Mouse (Mus musculus): ENCODE results near the gene Unk. TPM values are rescaled to one million over a fixed set of nuclear protein-coding genes. Genes with fewer than 3 reads are reported as not detected.
A peak's percentile ranks its signal among the peaks of the same experiment; 100 is the strongest.
"Not testable (repeated sequence)": the region's sequence is repeated elsewhere in the genome, so short reads cannot be mapped to it uniquely, and the experiment has no call there.

The Unk gene
- polyA plus RNA-seq, 1 experiment from 2014 or later = 49.4 TPM

DNA sequence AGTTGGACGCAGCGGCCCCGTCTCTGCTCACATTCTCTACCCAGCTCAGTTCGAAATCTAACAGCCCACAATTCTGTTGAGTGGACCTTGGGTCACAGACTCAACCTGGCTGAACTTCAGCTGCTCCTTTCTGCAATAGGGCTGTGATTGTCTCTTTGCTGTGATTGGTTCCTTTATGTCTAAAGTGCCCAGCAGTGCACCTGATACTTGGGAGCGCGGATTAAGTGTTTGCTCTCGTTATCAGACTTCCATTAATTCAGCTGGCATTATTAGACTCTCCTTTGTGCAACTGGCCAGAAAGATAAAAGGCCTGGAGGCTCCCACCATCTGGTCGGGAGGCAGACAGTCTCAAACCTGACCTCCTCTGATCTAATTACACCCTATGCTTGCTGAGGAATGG lies 15.3 kb upstream of the Unk start:
- H3K4me1 ChIP-seq = peaks cover 47% of the 10 kb centered on the region
- peaks cover 13% of the 10 kb centered on the region for H3K36me3 ChIP-seq (replicated peaks)
- H3K27ac ChIP-seq (replicated peaks) = no peak overlapping the region
- H3K27me3 ChIP-seq (replicated peaks; ENCODE audit: low read depth, poor library complexity, severe bottlenecking) = no peaks in the 10 kb centered on the region
- no peak overlapping the region for H3K4me3 ChIP-seq
- 68% methylated on average over 8 of the region's 8 CpGs for WGBS
- H3K9me3 ChIP-seq = no peaks in the 10 kb centered on the region
- DNase-seq (ENCODE audit: low spot score) = no peak

DNA sequence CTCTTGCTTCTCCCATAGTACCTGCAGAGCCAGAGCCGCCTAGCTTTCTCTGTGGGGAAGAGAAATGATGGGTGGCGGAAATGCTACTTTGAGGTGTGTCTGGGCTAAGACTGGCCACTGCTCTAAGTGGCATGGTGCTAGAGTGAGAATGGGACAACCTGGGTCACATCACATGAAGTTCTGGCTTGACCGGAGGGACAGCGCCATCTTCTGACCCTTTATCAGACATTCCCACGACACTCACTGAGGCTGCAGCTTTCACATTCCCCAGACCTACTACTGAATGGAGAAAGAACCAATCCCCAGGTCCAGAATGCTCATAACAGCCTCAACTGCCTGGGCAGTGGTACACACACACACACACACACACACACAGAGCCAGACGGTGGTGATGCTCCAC lies 12.0 kb upstream of the Unk start:
- peaks cover 19% of the 10 kb centered on the region for H3K36me3 ChIP-seq (replicated peaks)
- no peaks in the 10 kb centered on the region for H3K9me3 ChIP-seq
- no peak overlapping the region for H3K27ac ChIP-seq (replicated peaks)
- H3K4me3 ChIP-seq = no peak overlapping the region
- peak; percentile 48 for DNase-seq (ENCODE audit: low spot score)
- H3K4me1 ChIP-seq = peaks cover 23% of the 10 kb centered on the region
- 23% methylated on average over 6 of the region's 6 CpGs for WGBS
- H3K27me3 ChIP-seq (replicated peaks; ENCODE audit: low read depth, poor library complexity, severe bottlenecking) = no peaks in the 10 kb centered on the region

DNA sequence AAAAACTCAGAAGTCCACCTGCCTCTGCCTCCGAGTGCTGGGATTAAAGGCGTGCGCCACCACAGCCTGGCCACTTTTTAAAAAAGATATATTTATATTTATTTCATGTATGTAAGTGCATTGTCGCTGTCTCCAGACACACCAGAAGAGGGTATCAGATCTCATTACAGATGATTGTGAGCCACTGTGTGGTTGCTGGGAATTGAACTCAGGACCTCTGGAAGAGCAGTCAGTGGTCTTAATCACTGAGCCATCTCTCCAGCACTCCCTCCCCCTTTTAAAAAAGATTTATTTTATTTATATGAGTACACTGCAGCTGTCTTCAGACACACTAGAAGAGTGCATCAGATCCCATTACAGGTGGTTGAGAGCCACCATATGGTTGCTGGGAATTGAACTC lies 11.3 kb upstream of the Unk start:
- H3K27ac ChIP-seq (replicated peaks); DNase-seq (ENCODE audit: low spot score); H3K9me3 ChIP-seq; H3K4me3 ChIP-seq; H3K27me3 ChIP-seq (replicated peaks; ENCODE audit: low read depth, poor library complexity, severe bottlenecking): not testable (repeated sequence)
- H3K4me1 ChIP-seq = peaks cover 22% of the 10 kb centered on the region
- peaks cover 26% of the 10 kb centered on the region for H3K36me3 ChIP-seq (replicated peaks)
- 93% methylated on average over 4 of the region's 4 CpGs for WGBS

DNA sequence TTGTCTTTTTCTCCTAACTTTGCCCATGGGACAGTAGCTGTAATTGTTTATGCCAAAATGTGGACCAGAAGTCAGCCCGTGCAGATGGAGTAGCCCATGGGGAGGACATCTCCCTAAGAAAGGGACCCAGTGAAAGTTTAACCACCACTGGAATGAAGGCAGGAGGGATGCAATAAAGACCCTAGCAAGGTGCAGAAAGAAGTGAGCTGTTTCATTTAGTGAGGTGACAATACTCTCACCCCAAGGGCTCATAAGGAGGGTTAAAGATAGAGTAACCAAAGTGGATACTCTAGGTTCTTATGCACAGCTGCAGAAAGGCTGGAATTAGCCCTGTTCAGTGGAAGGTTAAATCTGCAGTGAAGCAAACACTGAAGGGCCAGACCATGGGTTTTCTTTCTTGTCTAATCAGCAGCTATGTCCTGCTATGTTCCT lies 10.7 kb upstream of the Unk start:
- Histone ChIP-seq H3K27ac (replicated peaks) (no peak overlapping the region), H3K27me3 (replicated peaks; ENCODE audit: low read depth, poor library complexity, severe bottlenecking) (no peaks in the 10 kb centered on the region), H3K36me3 (replicated peaks) (peaks cover 26% of the 10 kb centered on the region), H3K9me3 (no peaks in the 10 kb centered on the region), H3K4me3 (no peak overlapping the region), H3K4me1 (peaks cover 22% of the 10 kb centered on the region)
- DNase-seq (ENCODE audit: low spot score) = no peak
- WGBS = 67% methylated on average over 1 of the region's 1 CpGs

DNA sequence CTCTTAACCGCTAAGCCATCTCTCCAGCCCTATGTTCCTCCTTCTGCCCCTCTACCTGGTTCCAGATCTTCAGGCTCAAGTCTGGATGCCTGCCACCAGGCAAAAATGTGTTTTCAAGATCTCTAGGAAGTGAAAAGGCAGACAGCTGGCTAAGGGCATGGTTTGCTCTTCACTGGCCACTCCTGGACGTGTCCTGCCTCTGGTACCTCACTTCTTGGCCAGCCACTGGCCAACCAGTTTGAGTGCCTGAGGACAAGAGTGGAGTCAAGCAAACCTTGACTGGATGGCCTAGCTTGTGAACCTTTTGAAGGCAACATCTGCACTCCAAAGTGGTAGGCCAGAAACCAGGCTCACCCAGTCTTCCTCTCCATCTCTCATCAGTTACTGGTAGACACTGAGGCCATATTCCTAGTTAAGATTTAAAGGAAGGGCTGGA lies 10.1 kb upstream of the Unk start:
- peak; percentile 44 for DNase-seq (ENCODE audit: low spot score)

DNA sequence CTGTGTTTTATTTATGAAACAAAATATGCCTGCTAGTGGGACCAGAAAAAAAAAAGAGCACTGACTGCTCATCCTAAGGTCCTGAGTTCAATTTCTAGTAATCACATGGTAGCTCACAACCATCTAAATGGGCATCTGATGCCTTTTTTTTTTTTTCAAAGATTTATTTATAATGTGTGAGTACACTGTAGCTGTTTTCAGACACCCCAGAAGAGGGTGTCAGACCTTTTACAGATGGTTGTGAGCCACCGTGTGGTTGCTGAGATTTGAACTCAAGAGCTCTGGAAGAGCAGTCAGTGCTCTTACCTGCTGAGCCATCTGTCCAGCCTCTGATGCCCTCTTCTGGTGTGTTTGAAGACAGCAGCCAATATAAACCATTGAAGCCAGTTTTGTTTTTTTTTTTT lies 9.6 kb upstream of the Unk start:
- WGBS = 59% methylated on average over 1 of the region's 1 CpGs
- H3K4me1 ChIP-seq = peaks cover 14% of the 10 kb centered on the region
- H3K27me3 ChIP-seq (replicated peaks; ENCODE audit: low read depth, poor library complexity, severe bottlenecking) = no peaks in the 10 kb centered on the region
- H3K4me3 ChIP-seq = no peak overlapping the region
- H3K27ac ChIP-seq (replicated peaks) = no peak overlapping the region
- no peak for DNase-seq (ENCODE audit: low spot score)
- H3K36me3 ChIP-seq (replicated peaks) = peaks cover 26% of the 10 kb centered on the region
- no peaks in the 10 kb centered on the region for H3K9me3 ChIP-seq

More for the DNA sequence above, 10.1 kb upstream of the Unk start:
- Histone ChIP-seq H3K9me3 (no peaks in the 10 kb centered on the region), H3K27ac (replicated peaks) (no peak overlapping the region), H3K27me3 (replicated peaks; ENCODE audit: low read depth, poor library complexity, severe bottlenecking) (no peaks in the 10 kb centered on the region), H3K4me3 (no peak overlapping the region), H3K36me3 (replicated peaks) (peaks cover 26% of the 10 kb centered on the region), H3K4me1 (peaks cover 16% of the 10 kb centered on the region)
- WGBS = 81% methylated on average over 2 of the region's 2 CpGs

DNA sequence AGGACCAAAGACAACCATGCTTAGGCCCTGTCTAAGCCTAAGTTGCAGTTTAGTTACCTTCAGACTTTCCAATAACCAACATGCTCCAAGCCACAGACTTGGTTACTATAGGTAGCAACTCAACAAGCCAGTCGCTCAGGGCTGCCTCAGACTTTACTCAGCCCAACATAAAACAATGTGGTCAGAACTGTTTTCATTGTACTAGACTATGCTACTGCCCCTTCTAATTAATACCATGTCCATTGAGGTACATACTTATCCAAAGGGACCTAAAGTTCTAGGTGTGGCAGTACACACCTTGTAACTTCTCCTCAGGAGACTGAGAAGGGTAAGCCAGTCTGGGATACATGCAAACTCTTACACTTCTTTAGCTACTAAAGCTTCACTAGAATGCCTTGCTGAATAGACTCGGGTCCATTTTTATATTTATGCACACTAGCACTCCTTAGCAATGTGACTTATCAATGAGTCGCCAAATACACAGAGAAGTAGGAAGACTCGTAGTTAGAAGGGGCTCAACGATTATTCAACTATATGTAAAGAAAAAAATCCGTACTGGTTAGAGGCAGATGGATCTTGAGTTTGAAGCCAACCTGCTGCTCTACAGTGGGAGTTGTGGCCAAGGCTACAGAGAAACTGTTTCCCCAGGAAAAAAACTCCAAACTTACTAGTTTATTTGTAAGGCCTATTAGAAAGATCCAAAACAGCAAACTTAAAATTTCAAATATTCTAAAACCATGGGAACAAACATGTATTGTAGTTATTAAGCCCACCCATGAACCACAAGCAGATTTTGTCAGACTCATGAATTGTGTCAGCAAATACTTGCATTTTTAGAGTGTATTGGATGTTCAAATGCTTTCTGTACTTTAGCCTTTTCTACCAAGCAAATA lies 8.5 kb upstream of the Unk start:
- no peak for DNase-seq (ENCODE audit: low spot score)
- peak overlapping the region; percentile 97 for H3K4me3 ChIP-seq
- 84% methylated on average over 6 of the region's 6 CpGs for WGBS
- no peaks in the 10 kb centered on the region for H3K27me3 ChIP-seq (replicated peaks; ENCODE audit: low read depth, poor library complexity, severe bottlenecking)
- peaks cover 14% of the 10 kb centered on the region for H3K4me1 ChIP-seq
- H3K36me3 ChIP-seq (replicated peaks) = peaks cover 26% of the 10 kb centered on the region
- H3K27ac ChIP-seq (replicated peaks) = no peak overlapping the region
- H3K9me3 ChIP-seq = no peaks in the 10 kb centered on the region

DNA sequence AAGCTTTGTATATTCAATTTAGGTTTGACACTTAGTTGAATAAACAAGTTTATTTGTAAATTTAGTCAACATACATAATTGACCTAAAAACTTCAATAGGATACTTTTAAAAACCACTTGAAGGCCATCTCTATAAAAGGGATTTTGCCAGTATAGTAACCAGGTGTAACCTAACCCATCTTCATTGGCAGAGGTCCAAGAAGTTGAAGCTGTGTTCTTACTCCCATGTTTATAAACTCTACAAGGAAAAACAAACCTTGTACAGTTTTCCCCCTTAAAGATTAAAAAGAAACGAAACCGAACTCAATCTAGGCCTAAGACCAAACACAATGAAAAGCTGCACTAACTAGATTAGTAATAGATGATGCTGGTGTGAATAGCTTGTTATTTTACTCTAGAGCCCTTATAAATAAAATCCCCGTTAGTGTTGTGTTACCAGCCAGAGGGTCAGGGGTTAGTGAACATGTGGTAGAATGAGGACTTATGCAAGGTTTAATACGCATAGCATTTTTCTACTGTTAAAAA lies 7.8 kb upstream of the Unk start:
- DNase-seq (ENCODE audit: low spot score) = no peak
- H3K27ac ChIP-seq (replicated peaks) = no peak overlapping the region
- no peaks in the 10 kb centered on the region for H3K27me3 ChIP-seq (replicated peaks; ENCODE audit: low read depth, poor library complexity, severe bottlenecking)
- H3K4me1 ChIP-seq = peaks cover 14% of the 10 kb centered on the region
- 81% methylated on average over 4 of the region's 4 CpGs for WGBS
- H3K4me3 ChIP-seq = peak overlapping the region; percentile 97
- no peaks in the 10 kb centered on the region for H3K9me3 ChIP-seq
- H3K36me3 ChIP-seq (replicated peaks) = peaks cover 26% of the 10 kb centered on the region

DNA sequence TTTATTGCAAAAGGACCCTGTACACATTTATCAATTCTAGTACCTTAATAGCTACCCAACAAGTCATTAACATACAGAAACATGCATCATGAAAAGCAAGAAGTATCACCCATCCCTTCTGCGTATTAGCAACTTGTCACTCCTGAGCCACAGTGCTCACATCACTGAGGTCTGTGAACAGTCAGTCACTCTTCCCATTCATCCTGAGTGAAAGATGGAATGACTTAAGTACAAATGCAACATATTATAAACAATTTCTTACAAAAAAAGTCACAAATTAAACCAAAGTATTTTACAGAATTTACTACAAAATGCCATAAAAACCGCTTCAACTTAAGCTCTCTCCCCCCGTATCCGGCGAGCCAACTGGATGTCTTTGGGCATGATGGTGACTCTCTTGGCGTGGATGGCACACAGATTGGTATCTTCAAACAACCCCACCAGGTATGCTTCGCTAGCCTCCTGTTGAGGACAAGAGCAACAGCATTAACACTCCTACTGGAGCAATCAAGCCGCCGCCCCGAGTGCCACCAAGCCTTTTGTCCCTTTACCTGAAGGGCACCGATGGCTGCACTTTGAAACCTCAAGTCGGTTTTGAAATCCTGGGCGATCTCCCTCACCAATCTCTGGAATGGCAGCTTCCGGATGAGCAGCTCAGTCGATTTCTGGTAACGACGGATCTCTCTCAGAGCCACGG lies 6.9 kb upstream of the Unk start:
- 7% methylated on average over 18 of the region's 18 CpGs for WGBS
- Histone ChIP-seq H3K4me3 (peak overlapping the region; percentile 97), H3K27ac (replicated peaks) (peak overlapping the region; percentile 99), H3K36me3 (replicated peaks) (peaks cover 26% of the 10 kb centered on the region)
- not testable (repeated sequence) for H3K4me1 ChIP-seq; H3K27me3 ChIP-seq (replicated peaks; ENCODE audit: low read depth, poor library complexity, severe bottlenecking); DNase-seq (ENCODE audit: low spot score); H3K9me3 ChIP-seq

DNA sequence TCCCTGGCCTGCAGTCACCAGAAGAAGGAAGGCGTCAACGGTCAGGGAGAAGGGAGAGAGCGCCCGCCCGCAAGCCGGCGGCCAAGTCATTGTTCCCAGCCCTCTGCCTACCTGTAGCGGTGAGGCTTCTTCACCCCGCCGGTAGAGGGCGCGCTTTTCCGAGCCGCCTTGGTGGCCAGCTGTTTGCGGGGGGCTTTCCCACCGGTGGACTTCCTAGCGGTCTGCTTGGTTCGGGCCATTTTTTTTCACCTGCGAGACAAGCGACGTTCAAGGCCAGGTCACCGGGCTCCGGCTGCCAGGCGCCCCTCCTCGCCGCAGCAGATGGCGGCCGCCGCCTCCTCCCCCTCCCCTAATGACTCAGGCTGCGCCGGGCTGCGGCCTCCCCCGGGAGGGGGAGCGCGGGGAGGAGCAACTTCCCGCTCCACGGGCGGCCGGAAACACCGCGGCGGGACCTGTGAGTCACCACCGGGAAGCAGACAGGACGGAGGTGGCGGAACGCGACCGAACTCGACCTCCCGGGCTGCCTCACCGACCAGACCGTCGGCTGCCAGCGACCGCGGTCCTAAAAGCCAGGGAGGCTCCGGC lies 6.3 kb upstream of the Unk start:
- no peaks in the 10 kb centered on the region for H3K27me3 ChIP-seq (replicated peaks; ENCODE audit: low read depth, poor library complexity, severe bottlenecking)
- under 1% methylated on average over 57 of the region's 57 CpGs for WGBS
- peaks cover 7% of the 10 kb centered on the region for H3K4me1 ChIP-seq
- peaks cover 26% of the 10 kb centered on the region for H3K36me3 ChIP-seq (replicated peaks)
- no peaks in the 10 kb centered on the region for H3K9me3 ChIP-seq
- H3K4me3 ChIP-seq = peak overlapping the region; percentile 97
- H3K27ac ChIP-seq (replicated peaks) = peak overlapping the region; percentile 99
- peak; percentile 83 for DNase-seq (ENCODE audit: low spot score)

DNA sequence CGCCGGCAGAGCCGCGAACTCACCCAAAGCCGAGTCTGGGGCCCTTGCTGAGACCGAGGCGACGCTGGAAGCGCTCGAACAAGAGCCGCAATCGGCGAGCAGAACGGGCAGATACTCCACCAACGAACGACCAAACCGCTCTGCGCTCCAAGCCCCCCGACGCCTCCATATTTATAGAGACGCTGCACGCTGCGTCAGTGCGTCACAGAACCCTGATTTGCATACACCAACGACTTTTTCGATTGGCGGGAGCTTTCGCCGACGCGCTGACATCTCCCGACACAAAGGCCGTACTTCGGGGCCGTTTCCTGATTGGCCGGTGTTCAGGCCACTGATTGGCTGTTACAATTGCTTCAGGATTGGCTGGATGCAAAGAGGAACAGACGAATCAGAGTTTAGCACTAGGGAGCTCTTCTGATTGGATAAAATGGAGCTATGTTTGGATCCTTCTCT lies 5.7 kb upstream of the Unk start:
- Histone ChIP-seq H3K36me3 (replicated peaks) (peaks cover 26% of the 10 kb centered on the region), H3K9me3 (no peaks in the 10 kb centered on the region), H3K27ac (replicated peaks) (peak overlapping the region; percentile 99), H3K4me1 (peaks cover 8% of the 10 kb centered on the region), H3K4me3 (peak overlapping the region; percentile 97), H3K27me3 (replicated peaks; ENCODE audit: low read depth, poor library complexity, severe bottlenecking) (no peaks in the 10 kb centered on the region)
- under 1% methylated on average over 37 of the region's 37 CpGs for WGBS
- peak; percentile 97 for DNase-seq (ENCODE audit: low spot score)

DNA sequence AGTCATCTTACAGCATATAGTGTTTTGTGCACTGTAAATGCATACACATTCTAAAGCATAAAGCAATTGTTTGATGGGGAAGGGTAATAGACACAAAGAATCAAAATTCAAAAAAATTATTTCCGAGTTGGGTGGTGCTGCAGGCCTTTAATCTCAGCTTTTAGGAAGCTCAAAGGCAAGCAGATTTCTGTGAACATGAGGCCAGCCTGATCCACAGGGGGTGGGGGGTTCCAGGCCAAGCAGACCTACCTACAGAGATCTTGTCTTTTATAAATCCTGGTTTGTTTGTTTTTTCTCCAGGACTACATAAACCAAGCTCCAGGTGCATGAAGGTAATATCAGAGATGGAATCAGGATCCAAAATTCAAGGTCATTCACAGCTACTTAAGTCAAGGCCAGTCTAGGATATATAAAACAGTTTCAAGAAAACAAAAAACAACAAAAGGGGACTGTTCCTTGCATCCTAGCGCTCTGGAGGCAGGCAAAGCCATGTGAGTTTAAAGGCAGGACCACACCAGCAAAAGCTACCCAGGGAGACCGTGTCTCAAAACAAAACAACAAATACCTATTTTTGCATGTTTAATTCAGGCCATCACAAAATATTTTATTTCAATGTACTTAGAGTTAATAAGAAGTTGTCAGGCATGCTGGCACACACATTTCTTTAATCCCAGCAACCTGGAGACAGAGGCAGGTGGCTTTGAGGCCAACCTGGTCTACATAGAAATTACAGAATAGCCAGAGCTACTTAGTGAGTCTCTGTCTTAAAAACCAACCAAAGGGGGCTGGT lies 4.9 kb upstream of the Unk start:
- no peak for DNase-seq (ENCODE audit: low spot score)
- Histone ChIP-seq H3K36me3 (replicated peaks) (peaks cover 26% of the 10 kb centered on the region), H3K4me1 (peaks cover 10% of the 10 kb centered on the region), H3K27ac (replicated peaks) (peak overlapping the region; percentile 63), H3K27me3 (replicated peaks; ENCODE audit: low read depth, poor library complexity, severe bottlenecking) (no peaks in the 10 kb centered on the region), H3K4me3 (peak overlapping the region; percentile 97; the same call in 1 of the 2 replicates), H3K9me3 (no peaks in the 10 kb centered on the region)
- WGBS = 87% methylated on average over 3 of the region's 3 CpGs
